Mouse (Mus musculus) thymus, adult 2 months (tissue): Measurements from ENCODE around the gene Gm8994.

Source experiments
- CTCF ChIP-seq: fragments of 200-500 bp; IDR thresholded peaks from 2 replicates; pipeline ENCODE4 v1.5.1; 2012; ENCODE audit warnings: mild to moderate bottlenecking, control low read depth, low read length, moderate library complexity, borderline replicate concordance; ENCODE audit not compliant: control insufficient read depth, poor library complexity, insufficient read depth; ENCODE audit errors: extremely low read depth
- POLR2A ChIP-seq: fragments of 200-500 bp; IDR thresholded peaks from 2 replicates; pipeline ENCODE4 v1.6.1; 2012; ENCODE audit warnings: mild to moderate bottlenecking, low read length, control low read depth, moderate library complexity; ENCODE audit not compliant: control insufficient read depth, poor library complexity, insufficient read depth; ENCODE audit errors: extremely low read depth

DNA sequence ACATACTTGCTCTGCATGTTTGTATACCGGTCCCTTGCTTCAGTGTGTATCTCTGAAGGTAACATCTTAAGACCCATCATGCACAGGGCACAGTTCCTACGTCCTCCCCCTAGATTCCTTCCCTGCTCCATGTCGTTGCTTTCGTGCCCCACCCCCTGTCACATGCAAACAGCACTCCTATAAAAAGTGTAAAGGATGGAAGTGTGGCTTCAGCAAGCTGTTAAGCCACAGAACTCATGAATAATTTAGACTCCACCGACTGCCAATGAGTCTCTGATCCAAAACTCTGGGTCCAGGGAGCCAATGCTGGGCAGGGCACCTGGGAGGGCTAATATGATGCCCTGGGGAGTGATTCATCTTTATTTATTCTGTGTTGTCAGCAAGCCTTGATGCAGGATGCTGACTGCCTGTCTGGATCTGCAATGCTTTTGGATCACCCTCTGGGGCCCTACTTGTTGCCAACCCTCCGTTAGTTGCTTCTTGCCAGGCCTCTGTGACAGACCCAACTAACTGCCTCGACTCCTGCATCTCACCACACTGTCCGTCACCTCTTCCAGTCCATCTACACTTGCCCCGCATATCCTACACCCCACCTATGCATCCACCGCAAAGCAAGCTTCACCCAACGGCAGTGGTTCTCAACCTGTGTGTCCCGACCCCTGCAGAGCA, 37.2 kb downstream of the Gm8994 start:
- no peak for TF ChIP-seq POLR2A
- no peak for TF ChIP-seq CTCF
